Mouse (Mus musculus) heart, postnatal 36 days (tissue): ENCODE data around the gene Lonrf2. TPM values are rescaled to one million over a fixed set of nuclear protein-coding genes. Genes with fewer than 3 reads are reported as not detected.
A peak's percentile ranks its signal among the peaks of the same experiment; 100 is the strongest.

Source experiments
- DNase-seq, 2 experiments: peaks; one replicate each; pipeline ENCODE4 v3.0.0; 2021 to 2022
- intact Hi-C: fragments of 180-260 bp; cut with DNase I; formaldehyde crosslinking; loops from one replicate; pipeline ENCODE4 v1.15.1; 2025
- total RNA-seq, 2 experiments: library from RNA; stranded (reverse); gene quantifications; 2 replicates each; pipeline ENCODE4 v1.2.3; 2021

The Lonrf2 gene
- total RNA-seq = 1 to 10 TPM; 2.5 to 3.6 TPM

DNA sequence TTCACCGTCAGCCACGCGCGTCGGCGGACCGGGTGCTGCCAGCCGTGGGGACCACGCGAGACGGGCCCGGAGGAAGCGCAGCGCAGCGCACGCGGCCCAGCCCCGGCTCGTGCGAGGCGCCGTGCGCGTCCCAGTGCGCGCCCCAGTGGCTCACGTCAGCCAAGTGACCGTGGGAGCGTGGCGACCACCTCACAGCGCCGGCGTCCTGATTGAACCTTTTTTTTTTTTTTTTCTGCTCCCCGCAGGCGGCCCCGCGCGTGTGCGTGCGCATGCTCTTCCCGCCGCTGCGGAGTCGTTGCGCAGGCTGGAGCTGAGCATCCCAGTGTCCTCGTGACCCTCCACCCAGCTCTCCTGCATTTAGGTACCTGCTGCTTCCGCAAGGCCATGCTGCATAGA is at the start of gene Lonrf2:
TSS of gene Lonrf2 (minus strand) at position 235 of the 396 bp plus-strand sequence.
- peak in 1 of 2 experiments; percentile 3 for DNase-seq
- intact Hi-C loops = no loop called here

DNA sequence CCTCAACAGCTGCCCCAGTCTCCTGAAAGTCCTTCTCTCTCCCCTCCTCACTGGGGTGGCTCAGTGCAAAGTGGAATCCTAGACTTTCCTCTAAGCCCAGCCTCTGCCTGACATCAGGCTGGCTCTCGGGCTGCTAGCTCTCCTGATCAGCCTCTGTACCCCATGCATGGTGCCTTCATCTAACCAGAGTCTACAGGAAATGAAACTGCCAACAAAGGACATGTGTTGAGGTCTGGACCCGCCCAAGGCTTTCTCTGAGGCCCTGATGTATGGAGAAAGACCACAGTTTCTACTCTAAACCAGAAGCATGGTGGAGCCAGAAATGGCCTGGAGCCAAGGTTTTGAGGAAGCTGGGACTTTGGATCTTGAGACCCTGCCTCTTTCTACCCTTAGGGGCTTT is 49.4 kb upstream of the Lonrf2 start:
- intact Hi-C loops = no loop called here
- DNase-seq = no peak

DNA sequence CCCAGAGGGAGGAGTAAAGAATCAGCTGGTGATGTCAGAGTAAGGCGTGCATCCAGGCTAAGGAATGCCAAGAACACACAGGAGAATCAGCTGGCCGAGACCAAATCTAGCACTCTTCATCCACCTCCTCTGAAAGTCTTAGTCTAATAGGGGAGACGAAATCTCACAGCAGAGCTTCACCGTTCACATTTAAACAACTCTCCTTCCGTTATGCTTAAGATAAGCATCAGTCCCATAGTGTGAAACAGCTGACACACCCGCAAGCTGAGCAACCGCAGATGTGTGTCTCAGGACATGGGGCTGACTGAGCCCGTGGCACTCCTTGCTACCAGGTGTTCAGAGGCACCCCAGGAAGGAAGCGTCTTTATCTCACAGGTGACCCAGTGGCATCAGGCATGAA is 47.3 kb upstream of the Lonrf2 start:
- intact Hi-C loops = no loop called here
- DNase-seq = no peak

DNA sequence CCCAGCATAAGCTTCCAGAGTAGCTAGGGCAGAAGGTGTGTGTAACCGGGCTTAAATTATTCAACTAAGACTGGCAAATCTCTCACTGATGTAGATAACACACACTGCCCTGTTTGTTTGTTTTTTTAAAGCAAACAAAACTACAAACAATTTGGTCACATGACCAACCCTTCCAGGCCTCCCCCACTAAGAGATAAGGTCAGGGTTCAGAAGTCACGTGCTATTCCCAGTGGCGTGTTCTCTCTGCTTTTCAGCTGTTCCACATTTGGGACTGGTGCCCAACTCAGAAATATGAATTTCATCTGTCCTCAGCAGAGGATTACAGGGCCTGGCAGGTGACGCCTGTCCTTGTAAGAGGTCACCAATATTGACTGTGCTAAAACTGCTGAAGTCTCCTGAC is 46.2 kb upstream of the Lonrf2 start:
- no peak for DNase-seq
- intact Hi-C loops = no loop called here

DNA sequence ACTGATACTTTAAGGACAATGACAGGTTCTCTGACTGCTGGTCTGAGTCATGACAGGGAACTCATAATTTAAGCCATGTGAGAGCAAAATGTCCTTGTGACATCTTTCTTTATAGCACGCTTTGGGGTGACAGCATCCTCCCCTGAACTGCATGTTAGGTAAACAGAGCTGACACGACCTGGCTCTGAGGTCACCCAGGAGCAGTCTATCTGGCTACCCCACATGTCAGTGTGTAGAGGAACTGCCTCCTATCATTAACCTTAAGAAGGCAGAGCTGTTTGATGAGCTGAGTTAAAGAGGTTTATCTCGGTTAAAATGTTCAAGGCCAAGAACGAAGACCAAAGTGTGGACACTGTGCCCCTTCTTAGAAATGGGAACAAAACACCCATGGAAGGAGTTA is 44.9 kb upstream of the Lonrf2 start:
- intact Hi-C loops = no loop called here
- DNase-seq = no peak

DNA sequence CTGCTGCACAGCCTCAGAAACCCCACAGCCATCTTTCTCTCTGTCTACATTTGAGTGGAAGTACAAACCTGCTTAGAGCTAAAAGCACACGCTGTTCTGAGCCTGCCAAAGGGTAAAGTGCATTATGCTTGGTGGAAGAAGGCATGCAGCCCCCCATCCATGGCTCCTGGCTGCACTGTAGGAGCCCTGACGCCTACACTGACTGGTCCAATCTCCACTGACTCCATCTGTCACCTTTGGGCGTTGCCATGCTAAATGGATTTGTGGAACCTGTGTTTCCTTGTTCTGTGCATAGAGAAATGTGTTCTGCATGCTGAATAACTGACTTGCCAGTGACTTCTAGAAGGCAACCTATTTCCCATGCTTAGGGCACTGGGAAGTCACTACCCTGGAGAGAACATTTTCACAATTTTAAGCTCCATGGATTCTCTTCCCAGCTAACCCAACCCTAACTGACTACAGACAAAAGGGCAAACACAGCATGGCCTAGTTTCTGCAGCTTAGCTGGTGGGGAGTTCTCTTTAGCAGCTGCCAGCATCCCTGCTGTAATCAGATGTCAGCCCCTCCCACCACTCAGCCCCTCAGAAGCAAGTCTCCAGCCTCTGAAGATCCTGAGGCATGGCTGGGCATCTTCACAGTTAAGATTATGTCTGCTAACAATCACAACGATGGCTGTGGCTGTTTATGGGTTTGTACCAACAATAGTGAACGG is 40.3 kb upstream of the Lonrf2 start:
- no peak for DNase-seq
- intact Hi-C loops = no loop called here

DNA sequence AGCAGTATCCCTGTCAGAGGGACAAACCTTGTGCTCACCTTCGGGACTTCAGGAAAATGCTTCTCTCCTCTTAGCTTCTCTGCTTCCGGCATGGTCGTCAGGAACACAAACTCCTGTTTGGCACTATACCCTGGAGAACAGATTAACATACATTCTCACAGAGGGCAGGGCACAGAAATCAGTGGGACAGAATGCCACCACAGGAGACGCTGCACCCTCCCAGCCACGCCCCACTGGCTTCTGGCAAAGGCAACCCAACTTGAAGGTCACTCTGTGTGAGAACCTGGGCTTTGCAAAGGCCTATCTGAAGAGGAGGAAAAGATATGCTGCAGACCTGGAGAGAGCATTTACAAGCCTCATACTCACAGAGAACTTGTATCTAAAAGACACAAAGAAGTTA is 37.4 kb upstream of the Lonrf2 start:
- no peak for DNase-seq
- intact Hi-C loops = no loop called here

DNA sequence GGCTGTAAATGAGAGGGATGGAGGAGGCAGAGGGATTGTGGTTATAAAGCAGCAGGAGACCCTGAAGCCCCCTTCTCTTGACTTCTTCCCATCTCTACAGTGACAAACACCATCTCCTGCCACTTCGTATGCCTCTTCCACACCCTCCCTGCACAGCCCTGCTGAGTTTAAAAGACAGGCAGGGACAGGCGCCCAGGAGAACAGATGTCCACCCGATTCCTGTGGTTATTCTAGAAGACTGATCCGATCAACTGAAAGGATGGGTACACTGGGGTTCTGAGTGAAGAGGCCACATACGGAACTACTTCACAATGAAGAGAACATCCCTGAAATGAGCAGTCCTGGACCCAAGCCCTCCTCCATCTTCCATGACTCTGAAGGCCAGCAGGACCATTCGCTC is 35.3 kb upstream of the Lonrf2 start:
- intact Hi-C loops = no loop called here
- DNase-seq = no peak

DNA sequence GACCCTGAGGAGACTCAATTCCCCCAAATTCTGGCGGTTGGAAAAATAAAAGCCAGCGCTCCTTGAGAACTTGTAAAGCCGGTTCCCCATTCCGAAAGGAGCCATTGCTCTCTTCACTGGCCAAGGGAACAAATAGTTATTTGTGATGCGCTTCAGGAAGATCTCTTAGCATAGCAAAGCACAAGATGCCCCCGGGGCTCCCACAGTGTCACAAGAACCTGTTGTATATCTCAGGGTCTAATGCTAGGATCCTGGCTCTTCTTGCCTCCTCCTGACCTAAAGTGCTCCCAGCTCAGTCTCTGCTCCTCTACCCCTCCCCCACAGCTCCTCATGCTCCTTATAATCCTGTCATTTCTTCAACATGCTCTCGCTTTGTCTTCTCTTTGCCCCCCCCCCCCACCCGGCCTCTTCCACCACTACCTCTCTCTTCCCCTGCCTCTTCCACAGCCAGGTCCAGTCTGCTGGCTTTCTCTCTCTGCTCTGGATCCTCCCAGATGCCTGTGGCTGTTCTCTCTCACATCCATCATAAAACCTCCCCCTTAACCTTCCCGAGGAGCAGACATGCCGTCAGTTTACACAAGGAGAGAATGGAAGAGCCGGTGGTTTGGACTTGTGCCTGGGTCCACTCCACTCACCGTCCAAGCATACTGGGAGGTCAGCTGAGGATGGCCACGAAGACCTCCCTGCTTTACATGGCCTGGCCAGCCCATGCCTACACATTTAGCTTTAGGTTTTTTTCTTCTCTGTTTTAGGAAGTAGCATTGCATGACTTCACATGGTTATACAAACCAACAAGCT is 33.1 kb upstream of the Lonrf2 start:
- no peak for DNase-seq
- intact Hi-C loops = no loop called here

DNA sequence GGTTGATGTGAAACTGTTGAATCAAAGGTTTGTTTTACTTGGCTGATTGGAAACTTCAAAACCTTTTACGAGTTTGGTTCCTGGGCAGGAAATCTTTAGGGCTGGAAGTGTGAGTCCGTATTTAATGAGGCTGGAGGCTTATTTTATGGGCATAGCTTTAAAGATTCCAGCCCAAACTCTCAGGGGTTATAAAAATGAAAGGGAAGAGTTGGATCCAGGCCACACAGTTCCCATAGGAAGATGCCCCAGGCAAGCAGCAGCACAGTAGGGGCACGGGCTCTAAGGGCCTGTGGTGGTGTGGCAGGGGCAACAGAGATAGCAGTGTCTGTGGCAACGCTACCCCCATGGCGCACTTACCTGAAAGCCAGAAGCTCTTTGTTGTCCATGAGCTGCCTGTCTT is 29.7 kb upstream of the Lonrf2 start:
- no peak for DNase-seq
- intact Hi-C loops = no loop called here

DNA sequence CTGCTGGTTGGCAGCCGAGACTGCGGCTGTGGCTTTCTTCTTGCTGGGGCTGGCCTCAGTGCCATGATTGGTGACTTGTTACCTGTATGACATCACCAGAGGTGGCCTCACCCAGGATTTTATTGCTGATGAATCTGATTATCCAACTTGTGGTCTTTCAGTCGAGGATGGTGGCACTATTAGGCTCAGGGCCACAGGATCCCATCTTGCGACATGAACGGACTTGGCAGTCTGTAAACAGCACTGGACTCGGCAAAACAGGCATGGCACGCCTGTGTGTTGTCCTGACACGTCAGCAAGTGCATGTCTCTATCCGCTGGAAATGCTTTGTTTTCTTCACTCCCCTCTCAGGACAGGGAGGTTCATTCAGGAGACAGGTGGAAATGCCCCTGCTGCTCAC is 27.8 kb upstream of the Lonrf2 start:
- no peak for DNase-seq
- intact Hi-C loops = no loop called here

DNA sequence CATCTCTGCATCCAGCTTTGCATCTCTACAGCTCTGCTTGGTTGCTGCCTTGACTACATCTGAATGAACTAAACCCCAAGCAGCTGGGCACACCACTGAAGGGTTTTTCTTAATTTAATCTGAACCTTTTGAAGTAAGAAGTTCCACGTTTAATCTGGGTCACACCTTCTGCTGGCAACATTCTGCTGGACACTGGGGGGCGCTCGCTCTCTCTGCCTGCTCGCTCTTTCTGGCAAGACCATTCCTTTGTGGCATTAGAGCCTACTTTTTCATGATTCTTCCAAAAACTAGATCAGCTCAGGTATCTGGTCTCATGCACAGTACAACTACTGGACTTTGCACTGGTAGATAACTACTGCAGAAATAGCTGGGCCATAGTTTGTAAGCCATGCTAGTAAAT is 25.7 kb upstream of the Lonrf2 start:
- intact Hi-C loops = no loop called here
- no peak for DNase-seq

DNA sequence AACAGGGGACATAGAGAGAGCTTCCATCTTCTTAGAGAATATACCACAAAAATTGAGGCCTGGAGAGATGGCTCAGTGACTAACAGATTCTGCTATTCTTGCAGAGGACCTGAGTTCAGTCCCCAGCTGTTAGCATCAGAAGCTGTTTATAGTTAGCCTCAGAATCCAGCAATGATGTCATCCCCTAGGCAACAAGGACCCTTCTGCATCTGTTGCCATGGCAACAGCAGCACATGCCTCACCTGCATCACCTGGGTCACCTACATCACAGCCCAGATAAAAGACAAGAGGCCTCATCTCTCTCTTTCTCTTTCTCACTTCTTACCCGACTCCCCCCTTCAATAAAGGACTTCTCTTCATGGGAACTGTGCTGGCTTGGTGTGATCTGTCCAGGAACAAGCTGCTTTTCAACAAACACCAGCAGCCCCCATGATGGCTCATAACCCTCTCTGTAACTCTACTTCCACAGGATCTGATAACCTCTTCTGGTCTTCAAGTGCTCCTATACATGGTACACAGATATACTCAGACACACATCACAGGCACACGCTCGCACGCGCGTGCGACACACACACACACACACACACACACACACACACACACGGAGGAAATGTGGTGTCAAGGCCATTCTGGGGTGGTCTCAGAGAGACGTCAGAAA is 24.5 kb upstream of the Lonrf2 start:
- intact Hi-C loops = no loop called here
- DNase-seq = no peak

DNA sequence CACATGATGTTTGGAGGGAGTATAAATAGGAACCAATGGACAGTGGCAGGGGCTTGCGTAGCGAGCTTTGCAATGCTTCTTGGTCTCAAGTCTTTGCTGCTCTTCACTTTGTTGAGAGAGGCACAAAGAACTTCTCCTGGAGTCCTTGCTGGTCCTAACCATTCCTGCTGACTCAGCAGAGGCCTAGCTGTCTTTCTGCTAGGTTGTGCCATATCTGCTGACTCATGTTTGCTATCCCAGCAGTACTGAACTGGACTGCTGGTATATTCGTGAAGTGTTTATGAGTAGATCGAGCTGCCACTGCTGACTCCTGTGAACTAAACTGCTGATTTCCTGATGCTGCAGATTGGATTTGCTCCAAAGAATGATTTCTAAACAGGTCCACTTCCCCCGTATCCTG is 23.7 kb upstream of the Lonrf2 start:
- intact Hi-C loops = no loop called here
- DNase-seq = no peak

DNA sequence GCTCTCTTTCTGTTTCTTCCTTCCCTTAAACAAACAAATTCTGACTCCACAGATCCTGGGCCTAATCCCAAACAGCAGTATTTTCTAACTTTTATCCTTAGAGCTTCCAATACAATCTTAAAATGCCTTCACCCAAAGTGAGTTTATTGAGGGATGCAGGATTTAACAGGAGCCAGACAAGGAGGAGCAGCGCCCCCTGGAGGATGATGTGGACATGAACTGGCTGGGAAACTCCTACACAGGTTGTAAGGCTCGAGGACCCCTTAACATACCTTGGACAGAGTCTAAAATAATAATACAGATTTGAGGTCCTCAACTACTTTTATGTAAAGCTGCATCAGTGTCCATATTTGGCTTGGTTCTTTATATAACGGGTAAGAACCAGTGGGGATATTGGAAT is 19.7 kb upstream of the Lonrf2 start:
- intact Hi-C loops = loop anchor here (5.0 kb wide), 1 partner anchor 669 kb away; no protein-coding TSS in a partner anchor
- peak; percentile 15 to 47 for DNase-seq

DNA sequence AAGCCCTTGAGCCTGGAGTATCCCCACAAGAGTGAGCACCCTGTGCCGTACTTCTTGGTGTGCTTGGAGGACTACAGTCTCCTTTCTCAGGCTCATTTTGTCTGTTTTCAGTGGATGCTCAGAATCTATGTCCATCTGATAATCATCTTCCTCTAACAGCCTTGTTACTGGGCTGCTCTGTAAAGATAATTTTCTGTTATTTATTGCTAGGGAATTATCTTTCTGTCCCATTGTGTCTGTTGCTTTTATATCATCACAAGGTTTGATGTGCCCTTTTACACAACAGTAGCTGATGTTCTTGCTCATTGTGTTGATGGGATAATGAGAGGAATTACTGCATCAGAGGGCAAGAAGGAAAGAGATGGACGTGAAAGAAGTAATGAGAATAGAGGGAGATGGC is 15.7 kb upstream of the Lonrf2 start:
- intact Hi-C loops = no loop called here
- no peak for DNase-seq

DNA sequence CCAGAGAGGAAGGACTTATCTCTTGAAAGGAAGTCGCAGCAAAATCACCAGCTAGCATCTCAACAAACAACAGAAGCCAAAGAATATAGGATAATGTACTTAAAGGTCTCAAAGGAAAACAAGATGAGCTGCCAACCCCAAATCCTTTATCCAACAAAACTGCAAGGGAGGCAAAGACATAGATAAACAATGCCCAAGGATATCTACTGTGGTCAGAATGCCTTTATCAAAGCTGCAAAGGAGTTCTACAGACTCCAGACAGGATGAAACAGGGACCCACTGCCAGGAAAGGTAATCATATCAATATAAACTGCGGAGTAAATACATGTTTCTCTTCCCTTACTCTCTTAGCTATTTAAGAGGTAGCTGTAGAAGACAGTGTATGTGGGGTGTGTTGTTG is 14.1 kb upstream of the Lonrf2 start:
- intact Hi-C loops = no loop called here
- no peak for DNase-seq

DNA sequence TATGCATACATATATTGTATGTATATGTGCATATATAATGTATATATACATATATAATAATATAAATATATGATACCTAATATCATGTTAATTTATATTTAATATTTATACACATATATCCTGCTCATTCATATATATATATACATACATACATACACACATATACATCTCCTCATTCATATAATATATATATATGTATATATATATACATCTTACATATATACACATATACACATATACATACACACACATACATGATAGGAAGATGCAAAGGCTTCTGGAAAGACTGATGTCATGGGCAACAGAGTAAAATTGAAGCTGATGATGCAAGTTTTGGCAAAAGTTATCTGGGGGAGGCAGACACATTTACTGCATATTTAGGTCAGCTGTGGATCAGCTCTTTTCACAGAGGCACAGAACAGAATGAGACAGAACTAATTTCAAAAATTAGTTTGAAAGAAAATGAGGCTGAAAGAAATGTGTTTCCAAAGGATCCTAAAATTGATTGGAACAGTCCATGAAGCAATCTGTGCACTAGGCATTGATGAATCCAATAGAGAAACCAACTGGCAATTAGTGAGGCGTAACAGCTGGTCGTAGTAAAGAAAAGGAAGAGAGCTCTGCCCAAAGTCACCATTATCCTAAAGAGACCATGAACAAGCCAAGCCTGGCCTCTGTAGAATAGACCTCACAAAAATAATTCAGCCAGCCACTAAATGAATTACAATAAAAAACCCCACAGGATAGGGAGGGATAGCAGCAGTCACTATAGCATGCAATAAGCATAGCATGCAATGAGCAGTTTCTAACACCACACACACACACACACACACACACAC is 12.2 kb upstream of the Lonrf2 start:
- intact Hi-C loops = no loop called here
- no peak for DNase-seq

DNA sequence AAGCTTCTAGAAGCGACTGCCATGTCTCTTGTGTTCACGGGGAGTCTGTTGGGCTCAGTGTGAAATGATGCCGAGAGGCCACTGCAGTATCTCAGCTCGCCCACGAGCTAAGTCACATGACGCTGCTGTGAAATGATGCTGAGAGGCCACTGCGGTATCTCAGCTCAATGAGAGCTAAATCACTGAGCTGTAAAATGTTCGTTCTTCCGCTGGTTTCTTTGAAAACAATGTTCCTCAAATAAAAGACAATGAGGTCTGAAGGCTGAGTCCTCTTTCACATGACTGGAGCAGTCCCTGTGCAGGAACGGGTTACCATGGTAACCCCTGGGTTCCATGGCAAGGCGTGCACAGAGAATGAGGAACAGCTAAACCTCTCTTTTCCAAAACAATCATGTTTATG is 11.5 kb upstream of the Lonrf2 start:
- DNase-seq = no peak
- intact Hi-C loops = no loop called here

DNA sequence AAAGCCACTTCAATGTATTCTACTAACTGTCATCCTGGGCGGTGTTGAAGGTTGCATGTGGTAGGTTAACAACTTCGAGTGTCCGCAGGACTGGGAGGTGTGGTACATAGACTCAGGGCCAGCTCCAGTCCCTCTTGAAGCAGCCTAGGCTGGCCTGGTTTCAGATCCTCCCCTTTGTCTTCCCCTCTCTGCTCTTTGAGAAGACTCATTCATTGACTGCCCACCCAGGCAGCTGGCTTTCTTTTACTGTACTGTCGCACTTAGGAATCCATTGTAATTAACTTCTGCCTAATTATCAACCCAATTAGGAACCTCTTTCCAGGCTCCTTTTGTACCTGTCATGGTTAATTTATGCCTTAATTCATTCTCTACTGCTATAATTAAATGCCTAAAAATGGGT is 6.8 kb upstream of the Lonrf2 start:
- DNase-seq = no peak
- intact Hi-C loops = no loop called here

DNA sequence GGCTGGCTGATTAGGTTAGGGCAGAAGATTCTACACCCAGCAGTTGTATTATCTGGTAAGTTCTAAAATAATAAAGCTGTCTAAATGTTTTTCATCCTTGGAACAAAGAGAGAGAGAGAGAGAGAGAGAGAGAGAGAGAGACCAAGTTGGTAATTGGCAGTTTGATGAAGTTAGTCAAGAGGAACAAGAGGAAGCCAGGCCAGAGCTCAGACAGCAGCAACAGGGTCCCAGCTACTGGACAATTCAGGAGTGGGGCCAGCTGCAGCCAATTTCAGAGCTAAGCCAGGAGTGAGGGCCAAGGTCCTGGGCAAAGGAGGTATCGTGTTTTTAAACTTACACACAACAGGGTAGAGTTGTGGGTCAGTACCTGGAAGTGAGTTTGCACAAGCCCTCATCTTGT is 6.3 kb upstream of the Lonrf2 start:
- intact Hi-C loops = no loop called here

More for the DNA sequence above, 6.3 kb upstream of the Lonrf2 start:
- no peak for DNase-seq
